Mouse (Mus musculus): Measurements from ENCODE around the gene Cfap99. TPM values are rescaled to one million over a fixed set of nuclear protein-coding genes. Genes with fewer than 3 reads are reported as not detected.

Cfap99 gene
- total RNA-seq, 2 experiments from 2014 or later = 0.26 to 0.51 TPM

- no peak for DNase-seq (ENCODE audit: extremely low spot score in 1 of 2, low spot score in 2 of 2)
- intact Hi-C loops (cut with DNase I) = no loop called here
Measured at GRCm38 (mm10) chr5:34309016-34309415, 20.6 kb downstream of the Cfap99 start.

DNA sequence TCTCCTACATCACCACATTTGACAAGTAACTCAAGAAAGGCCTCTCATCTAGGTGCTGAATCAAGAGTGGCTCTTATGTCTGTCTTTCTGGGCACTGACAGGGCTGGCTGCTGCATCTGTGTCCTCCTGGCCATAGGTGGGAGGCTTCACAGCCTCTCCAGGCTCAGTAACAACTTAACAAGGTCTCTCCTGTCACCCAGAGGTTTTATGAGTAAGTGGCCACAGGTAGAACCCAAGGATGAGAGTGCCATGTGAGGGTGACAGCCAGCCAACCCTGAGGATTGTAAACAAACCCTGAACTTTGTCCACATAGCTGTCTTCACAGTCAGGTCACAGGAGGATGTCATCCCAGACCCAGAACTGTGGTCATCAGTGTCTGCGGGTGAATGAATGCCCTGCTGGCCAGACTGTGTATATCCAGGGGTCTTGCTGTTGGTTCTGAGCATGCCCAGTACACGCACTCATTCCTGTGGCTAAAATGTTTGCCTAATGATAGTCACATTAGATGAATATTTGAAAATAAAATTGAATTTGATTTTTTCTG is 31.2 kb downstream of the Cfap99 start:
- intact Hi-C loops (cut with DNase I) = no loop called here

GRCm38 (mm10) chr5:34321236-34321635 is 32.8 kb downstream of the Cfap99 start:
- DNase-seq (ENCODE audit: extremely low spot score in 1 of 2, low spot score in 2 of 2) = no peak

More for the DNA sequence above, 31.2 kb downstream of the Cfap99 start:
- DNase-seq (ENCODE audit: extremely low spot score in 1 of 2, low spot score in 2 of 2) = no peak

GRCm38 (mm10) chr5:34325286-34325685 is 36.9 kb downstream of the Cfap99 start:
- intact Hi-C loops (cut with DNase I) = no loop called here
- no peak for DNase-seq (ENCODE audit: extremely low spot score in 1 of 2, low spot score in 2 of 2)

More at GRCm38 (mm10) chr5:34321236-34321635, 32.8 kb downstream of the Cfap99 start:
- intact Hi-C loops (cut with DNase I) = no loop called here

DNA sequence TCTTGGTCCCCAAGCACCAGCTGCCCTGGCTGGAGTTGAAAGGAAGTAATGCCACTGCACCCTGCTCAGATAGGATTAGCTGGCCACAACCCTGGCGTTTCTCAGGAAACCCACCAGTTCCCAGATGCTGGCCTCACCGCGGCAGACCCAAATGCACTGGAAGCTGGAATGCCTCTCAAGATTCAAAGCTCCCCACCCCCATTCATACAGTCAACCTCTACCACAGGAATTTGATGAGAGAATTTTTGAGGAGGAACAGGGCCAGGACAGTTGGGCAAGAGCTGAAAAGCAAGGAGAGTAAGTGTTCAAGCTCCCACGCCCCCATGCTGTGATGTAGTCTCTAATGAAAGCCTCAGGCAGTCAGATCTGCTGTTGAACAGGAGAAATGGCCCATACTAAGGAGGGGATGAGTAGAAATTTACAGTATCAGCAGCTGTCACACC is 37.9 kb downstream of the Cfap99 start:
- intact Hi-C loops (cut with DNase I) = no loop called here
- DNase-seq (ENCODE audit: extremely low spot score in 1 of 2, low spot score in 2 of 2) = no peak

GRCm38 (mm10) chr5:34326875-34327576 is 38.6 kb downstream of the Cfap99 start:
- intact Hi-C loops (cut with DNase I) = no loop called here
- peak in 1 of 2 experiments; percentile 61 for DNase-seq (ENCODE audit: extremely low spot score in 1 of 2, low spot score in 2 of 2)

- intact Hi-C loops (cut with DNase I) = loop anchor here (10.0 kb wide), 1 partner anchor 115 kb away; no protein-coding TSS in a partner anchor
Measured at GRCm38 (mm10) chr5:34330136-34330535, 41.7 kb downstream of the Cfap99 start.

DNA sequence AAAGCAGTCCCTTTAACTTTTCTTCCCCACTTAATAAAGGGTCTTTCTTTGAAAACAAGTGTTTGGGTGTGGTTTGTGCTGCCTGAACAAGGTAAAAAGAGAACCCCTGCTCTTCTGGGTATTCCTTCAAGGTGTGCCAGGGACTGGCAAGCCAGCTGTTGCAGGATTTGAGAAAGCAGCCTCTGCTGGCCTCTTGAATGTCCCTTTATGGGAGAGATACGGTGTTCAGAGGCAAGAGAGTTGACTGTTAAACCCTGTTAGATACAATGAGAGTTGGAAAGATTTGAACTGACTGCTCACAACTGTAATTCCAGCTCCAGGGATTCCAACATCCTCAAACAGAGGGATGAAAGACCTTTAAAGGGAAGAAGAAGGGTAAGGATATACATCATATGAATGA is 45.7 kb downstream of the Cfap99 start:
- intact Hi-C loops (cut with DNase I) = loop anchor here (10.0 kb wide), 1 partner anchor 119 kb away; no protein-coding TSS in a partner anchor
- DNase-seq (ENCODE audit: extremely low spot score in 1 of 2, low spot score in 2 of 2) = no peak

More at GRCm38 (mm10) chr5:34330136-34330535, 41.7 kb downstream of the Cfap99 start:
- DNase-seq (ENCODE audit: extremely low spot score in 1 of 2, low spot score in 2 of 2) = no peak

GRCm38 (mm10) chr5:34335539-34336096 is 47.2 kb downstream of the Cfap99 start:
- DNase-seq (ENCODE audit: extremely low spot score in 1 of 2, low spot score in 2 of 2) = no peak
- intact Hi-C loops (cut with DNase I) = loop anchor here (5.0 to 10.0 kb wide), 2 partner anchors 48 to 121 kb away; partner anchors contain the start of genes Cfap99 and Zfyve28

DNA sequence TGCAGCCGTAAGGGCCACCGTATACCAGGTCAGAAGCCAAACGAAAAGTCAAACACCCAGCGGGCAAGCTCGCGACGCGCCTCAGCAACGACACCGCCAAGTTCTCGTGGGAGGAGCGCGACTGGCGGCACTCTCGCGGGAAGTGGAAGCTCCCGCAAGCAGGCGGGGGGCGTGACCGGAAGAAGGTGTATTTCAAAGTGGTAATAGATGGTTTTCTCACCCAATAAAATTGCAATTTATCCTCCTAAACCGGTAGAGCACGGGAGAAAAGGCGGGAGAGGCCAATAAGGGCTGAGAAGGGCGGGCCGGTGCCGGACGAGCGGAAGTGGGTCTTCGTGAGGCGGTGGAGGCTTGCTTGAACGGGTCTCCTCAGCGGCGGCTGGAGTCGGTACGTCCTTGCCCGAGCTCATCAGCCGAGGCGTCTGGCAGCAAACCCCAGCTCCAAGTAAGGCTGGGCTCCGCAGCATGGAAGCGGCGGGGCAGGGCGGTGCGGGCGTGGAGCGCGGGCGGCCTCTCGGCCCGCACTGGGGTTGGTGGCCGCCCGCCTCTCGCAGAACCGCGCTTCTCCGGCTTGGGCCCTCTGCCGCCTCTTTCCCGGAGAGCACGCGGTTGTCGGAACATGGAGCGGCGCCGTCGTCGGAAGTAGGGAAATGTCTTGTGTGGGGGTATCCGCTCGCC is 47.8 kb downstream of the Cfap99 start, which contains the start of gene Rnf4:
TSS of gene Rnf4 (plus strand) at position 193 of the 678 bp plus-strand sequence.
- intact Hi-C loops (cut with DNase I) = loop anchor here (5.0 to 10.0 kb wide), 2 partner anchors 49 to 121 kb away; partner anchors contain the start of genes Cfap99 and Zfyve28
- DNase-seq (ENCODE audit: extremely low spot score in 1 of 2, low spot score in 2 of 2) = peak; percentile 97 to 99

DNA sequence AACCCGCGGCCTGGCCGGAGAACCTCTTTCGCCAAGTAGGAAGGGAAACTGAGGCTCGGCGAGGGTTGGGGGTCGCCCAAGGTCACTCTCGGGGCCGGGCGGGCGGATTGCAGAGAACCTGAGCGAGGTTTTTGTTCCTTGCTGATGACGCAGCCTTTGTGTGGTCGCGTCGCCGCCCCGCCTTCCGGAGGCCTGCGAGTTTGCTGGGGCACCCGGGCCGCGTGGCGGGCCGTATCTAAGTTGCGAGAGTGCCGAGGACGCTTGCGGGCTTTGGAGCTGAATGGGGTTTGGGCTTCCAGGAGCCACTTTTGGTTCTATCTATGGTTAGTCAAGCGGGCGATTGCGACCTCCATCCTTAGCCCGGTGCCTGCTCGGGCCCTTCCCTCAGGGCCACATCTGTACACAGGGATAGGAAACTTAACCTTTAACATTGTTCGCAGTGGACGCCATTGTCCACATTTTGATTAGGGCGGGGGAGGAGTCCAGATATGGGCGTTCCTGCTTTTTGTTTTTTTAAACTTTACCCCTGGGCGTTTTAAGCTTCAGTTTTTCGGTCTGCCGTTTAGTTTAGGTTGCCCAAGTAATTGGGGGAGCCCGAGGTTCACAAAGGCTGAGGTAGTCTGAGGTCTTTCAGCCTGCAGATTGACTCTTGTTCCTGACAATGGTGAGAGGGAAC is 48.5 kb downstream of the Cfap99 start:
- intact Hi-C loops (cut with DNase I) = loop anchor here (5.0 to 10.0 kb wide), 2 partner anchors 50 to 122 kb away; partner anchors contain the start of genes Cfap99 and Zfyve28
- DNase-seq (ENCODE audit: extremely low spot score in 1 of 2, low spot score in 2 of 2) = peak in 1 of 2 experiments; percentile 74

DNA sequence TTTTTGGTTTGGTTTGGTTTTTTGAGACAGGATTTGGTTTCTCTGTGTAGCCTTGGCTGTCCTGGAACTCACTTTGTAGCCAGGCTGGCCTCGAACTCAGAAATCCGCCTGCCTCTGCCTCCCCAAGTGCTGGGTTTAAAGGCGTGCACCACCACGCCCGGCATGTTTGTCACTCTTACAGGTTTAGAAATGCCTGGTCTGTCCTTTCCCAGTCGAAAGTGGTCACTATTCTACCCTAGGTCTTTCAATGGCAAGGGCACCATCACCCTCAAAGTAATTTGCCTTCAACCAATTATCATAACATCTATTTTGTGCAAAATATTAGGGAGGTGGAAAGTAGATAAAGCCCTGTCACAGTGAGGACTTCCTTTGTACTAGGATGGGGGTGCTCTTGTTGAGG is 51.8 kb downstream of the Cfap99 start:
- no peak for DNase-seq (ENCODE audit: extremely low spot score in 1 of 2, low spot score in 2 of 2)
- intact Hi-C loops (cut with DNase I) = no loop called here

- intact Hi-C loops (cut with DNase I) = no loop called here
- DNase-seq (ENCODE audit: extremely low spot score in 1 of 2, low spot score in 2 of 2) = no peak
Measured at GRCm38 (mm10) chr5:34352084-34352631, 63.8 kb downstream of the Cfap99 start.

GRCm38 (mm10) chr5:34360261-34360660 is 71.9 kb downstream of the Cfap99 start:
- intact Hi-C loops (cut with DNase I) = loop anchor here (10.0 kb wide), 1 partner anchor 295 kb away; no protein-coding TSS in a partner anchor
- DNase-seq (ENCODE audit: extremely low spot score in 1 of 2, low spot score in 2 of 2) = no peak

- intact Hi-C loops (cut with DNase I) = loop anchor here (10.0 kb wide), 1 partner anchor 292 kb away; no protein-coding TSS in a partner anchor
- no peak for DNase-seq (ENCODE audit: extremely low spot score in 1 of 2, low spot score in 2 of 2)
Measured at GRCm38 (mm10) chr5:34363115-34363514, 74.7 kb downstream of the Cfap99 start.

- intact Hi-C loops (cut with DNase I) = loop anchor here (10.0 kb wide), 1 partner anchor 286 kb away; no protein-coding TSS in a partner anchor
- peak in 1 of 2 experiments; percentile 11 for DNase-seq (ENCODE audit: extremely low spot score in 1 of 2, low spot score in 2 of 2)
Measured at GRCm38 (mm10) chr5:34368551-34369290, 80.3 kb downstream of the Cfap99 start.

- intact Hi-C loops (cut with DNase I) = loop anchor here (10.0 kb wide), 1 partner anchor 285 kb away; no protein-coding TSS in a partner anchor
Measured at GRCm38 (mm10) chr5:34369341-34370021, 81.1 kb downstream of the Cfap99 start, which contains the start of gene Fam193a. Gene Fam193a, plus strand, starts transcription at chr5:34369933.

More at GRCm38 (mm10) chr5:34369341-34370021, 81.1 kb downstream of the Cfap99 start, which contains the start of gene Fam193a:
- peak; percentile 95 to 98 for DNase-seq (ENCODE audit: extremely low spot score in 1 of 2, low spot score in 2 of 2)

All from left cerebral cortex, postnatal 10 days (tissue).